Mouse (Mus musculus) forebrain, embryonic 16.5 days (tissue): ENCODE results near the gene Psrc1. TPM values are rescaled to one million over a fixed set of nuclear protein-coding genes. Genes with fewer than 3 reads are reported as not detected.

Experiments
- ATAC-seq: fragments of 200-750 bp; cut with Nextera tagmentation; 2 replicates; pipeline ENCODE4 v1.8.0; 2017; ENCODE audit warnings: mild to moderate bottlenecking, moderate library complexity
- H3K27ac ChIP-seq: fragments of 300-500 bp; sonication (generic); 2 replicates; pipeline ENCODE4 v1.5.1; 2014; ENCODE audit warnings: low read length, control low read depth
- H3K27me3 ChIP-seq: fragments of 300-500 bp; sonication (generic); replicated peaks from 2 replicates; pipeline ENCODE4 v1.6.1; 2014; ENCODE audit warnings: low read length; ENCODE audit not compliant: control insufficient read depth, insufficient read depth
- H3K36me3 ChIP-seq: fragments of 300-500 bp; sonication (generic); 2 replicates; pipeline ENCODE4 v1.6.1; 2014; ENCODE audit not compliant: control insufficient read depth, insufficient read depth
- H3K4me1 ChIP-seq: fragments of 300-500 bp; sonication (generic); replicated peaks from 2 replicates; pipeline ENCODE4 v1.6.1; 2014; ENCODE audit warnings: low read length; ENCODE audit not compliant: control insufficient read depth, insufficient read depth
- H3K4me2 ChIP-seq: fragments of 300-500 bp; sonication (generic); 2 replicates; pipeline ENCODE4 v1.6.1; 2014; ENCODE audit warnings: mild to moderate bottlenecking, low read length, control low read depth
- H3K4me3 ChIP-seq: fragments of 300-500 bp; sonication (generic); replicated peaks from 2 replicates; pipeline ENCODE4 v1.5.1; 2014; ENCODE audit warnings: mild to moderate bottlenecking, low read length, control low read depth
- H3K9ac ChIP-seq: fragments of 300-500 bp; sonication (generic); replicated peaks from 2 replicates; pipeline ENCODE4 v1.6.1; 2014; ENCODE audit warnings: low read depth, low read length, control low read depth
- H3K9me3 ChIP-seq: fragments of 300-500 bp; sonication (generic); 2 replicates; pipeline ENCODE4 v1.6.1; 2016; ENCODE audit warnings: low read length; ENCODE audit not compliant: control insufficient read depth
- WGBS: fragments of 180-500 bp; shearing (Covaris S2); extraction: QIAGEN DNeasy Blood & Tissue Kit; methylation state at CpG from one replicate; pipeline ENCODE4 v1.1.7; 2014; 5-methylcytosine and 5-hydroxymethylcytosine counted together
- polyA plus RNA-seq: library from polyadenylated mRNA; unstranded; fragments of >200 nt; fragmentation: Nextera tagmentation; extraction: Ambion mirVana; gene quantifications from 2 replicates; pipeline ENCODE4 v1.2.1, GENCODE M21; 2015

Psrc1 gene
- polyA plus RNA-seq, 1 experiment from 2014 or later, result 29.2 TPM

GRCm38 (mm10) chr3:108401692-108402527 is 18.3 kb downstream of the Psrc1 start:
- H3K4me1 ChIP-seq, result peaks cover 27% of the 10 kb centered on the region
- no peaks in the 10 kb centered on the region for H3K9me3 ChIP-seq
- WGBS, result 33% methylated on average over 22 of the region's 22 CpGs
- peak; percentile 89 for ATAC-seq
- H3K4me2 ChIP-seq, result no peak overlapping the region
- H3K27ac ChIP-seq, result peak overlapping the region; percentile 56
- H3K9ac ChIP-seq, result peak overlapping the region; percentile 29; the same call in 1 of the 2 replicates
- no peaks in the 10 kb centered on the region for H3K27me3 ChIP-seq
- H3K4me3 ChIP-seq, result no peak overlapping the region
- peaks cover 41% of the 10 kb centered on the region for H3K36me3 ChIP-seq

GRCm38 (mm10) chr3:108402528-108402920 is 18.9 kb downstream of the Psrc1 start:
- H3K9ac ChIP-seq, result peak overlapping the region; percentile 29; the same call in 1 of the 2 replicates
- WGBS, result 66% methylated on average over 15 of the region's 15 CpGs
- ATAC-seq, result no peak

DNA sequence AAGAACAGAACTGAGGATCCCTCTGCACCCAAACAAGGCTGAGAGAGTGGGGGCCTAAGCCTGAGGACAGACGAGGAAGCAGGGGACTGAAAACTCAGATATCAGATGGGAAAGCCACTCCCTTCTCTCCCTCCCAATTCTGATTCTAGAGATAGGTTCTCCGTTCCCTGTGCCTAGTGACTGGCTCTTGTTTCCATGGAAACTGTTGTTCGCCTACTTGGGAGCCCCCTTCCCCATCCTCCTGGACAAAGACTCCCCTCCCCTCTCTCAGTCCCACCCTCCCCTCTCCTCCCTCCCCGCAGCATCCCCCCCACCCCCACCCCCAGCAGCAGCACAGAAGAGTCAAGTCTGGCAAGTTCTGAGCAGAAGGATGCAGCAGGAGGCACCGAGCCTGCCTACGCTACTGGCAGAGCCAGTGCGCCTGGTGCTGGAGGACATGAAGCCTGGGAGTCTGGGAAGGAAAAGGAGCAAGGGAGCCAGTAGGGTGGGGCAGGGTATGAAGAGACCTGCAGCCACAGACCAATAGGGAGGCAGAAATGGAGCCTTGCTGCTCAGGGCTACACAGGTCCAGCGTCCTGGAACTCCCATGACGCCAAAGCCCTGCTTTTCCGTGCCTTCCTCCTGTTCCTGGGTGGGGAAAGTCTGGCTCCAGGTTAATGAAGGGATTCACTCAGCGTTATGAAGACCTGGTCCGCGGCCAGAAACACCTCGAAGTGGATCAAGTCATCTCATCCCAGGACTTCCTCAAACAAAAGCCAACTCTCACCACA is 22.1 kb downstream of the Psrc1 start:
- Histone ChIP-seq H3K9me3 (no peaks in the 10 kb centered on the region), H3K4me1 (peaks cover 50% of the 10 kb centered on the region), H3K27ac (peak overlapping the region; percentile 85), H3K4me3 (no peak overlapping the region), H3K36me3 (peaks cover 18% of the 10 kb centered on the region), H3K4me2 (no peak overlapping the region), H3K27me3 (no peaks in the 10 kb centered on the region), H3K9ac (peak overlapping the region; percentile 40)
- WGBS, result 16% methylated on average over 13 of the region's 14 CpGs
- peak; percentile 44 for ATAC-seq

More at GRCm38 (mm10) chr3:108402528-108402920, 18.9 kb downstream of the Psrc1 start:
- no peaks in the 10 kb centered on the region for H3K9me3 ChIP-seq
- peak overlapping the region; percentile 56 for H3K27ac ChIP-seq
- H3K4me3 ChIP-seq, result no peak overlapping the region
- H3K27me3 ChIP-seq, result no peaks in the 10 kb centered on the region
- peaks cover 27% of the 10 kb centered on the region for H3K4me1 ChIP-seq
- H3K36me3 ChIP-seq, result peaks cover 40% of the 10 kb centered on the region
- H3K4me2 ChIP-seq, result no peak overlapping the region

DNA sequence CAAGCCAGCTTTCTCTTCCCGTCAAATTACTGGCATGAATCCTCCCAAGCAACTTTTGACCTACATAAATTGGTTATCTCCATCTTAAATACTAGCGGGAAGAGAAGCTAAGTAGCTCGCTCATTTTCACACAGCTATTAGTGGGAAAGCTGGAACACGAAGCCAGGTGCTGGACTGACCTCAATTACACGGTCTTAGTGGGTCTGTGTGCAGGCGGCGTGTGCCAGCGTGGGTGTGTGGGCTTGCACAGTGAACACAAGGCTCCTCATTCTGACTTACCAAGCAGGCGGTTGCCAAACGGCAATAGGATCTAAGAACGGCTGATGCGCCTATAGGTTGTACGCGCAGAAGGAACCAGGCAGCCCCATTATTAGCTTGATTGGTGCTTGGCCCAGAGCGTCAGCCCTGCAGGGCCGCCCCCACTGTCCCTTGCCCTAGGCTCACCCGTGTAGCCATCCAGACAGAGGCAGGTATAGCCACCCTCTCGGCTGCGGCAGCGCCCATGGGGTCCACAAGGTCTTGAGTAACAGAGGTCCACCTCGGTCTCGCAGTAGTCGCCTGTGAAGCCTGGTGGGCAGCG is 22.8 kb downstream of the Psrc1 start:
- Histone ChIP-seq H3K9ac (peak overlapping the region; percentile 40), H3K27me3 (no peaks in the 10 kb centered on the region), H3K36me3 (peaks cover 15% of the 10 kb centered on the region), H3K4me2 (no peak overlapping the region), H3K4me1 (peaks cover 56% of the 10 kb centered on the region), H3K27ac (peak overlapping the region; percentile 85), H3K9me3 (no peaks in the 10 kb centered on the region), H3K4me3 (no peak overlapping the region)
- WGBS, result 64% methylated on average over 24 of the region's 24 CpGs
- no peak for ATAC-seq

DNA sequence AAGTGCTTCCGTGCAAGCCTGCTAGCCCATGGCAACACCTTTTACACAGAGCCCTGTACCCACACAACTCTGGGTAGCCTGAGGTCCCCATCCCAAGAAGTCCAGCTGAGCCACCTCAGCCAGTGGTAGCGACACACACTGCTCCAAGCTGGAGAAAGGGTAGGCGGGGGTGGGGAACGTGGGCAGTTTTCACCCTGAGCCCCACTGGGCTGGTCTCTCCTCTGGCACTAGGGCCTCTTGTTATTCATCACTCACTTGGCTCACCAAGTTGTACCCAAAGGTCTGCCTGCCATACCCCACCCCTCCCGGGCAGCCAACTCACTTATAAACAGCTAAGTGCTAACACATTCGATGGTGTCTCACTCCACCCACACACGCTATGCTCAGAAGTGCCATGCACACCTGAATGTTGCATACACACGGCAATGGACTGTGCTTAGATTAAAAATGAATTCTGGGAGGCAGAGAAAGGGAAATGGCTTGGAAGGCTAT is 24.9 kb downstream of the Psrc1 start:
- Histone ChIP-seq H3K9ac (no peak overlapping the region), H3K27ac (no peak overlapping the region), H3K4me1 (peaks cover 62% of the 10 kb centered on the region), H3K4me2 (no peak overlapping the region; the same call in 1 of the 2 replicates), H3K4me3 (no peak overlapping the region), H3K9me3 (peaks cover 9% of the 10 kb centered on the region), H3K27me3 (no peaks in the 10 kb centered on the region), H3K36me3 (peaks cover 28% of the 10 kb centered on the region)
- WGBS, result 86% methylated on average over 8 of the region's 8 CpGs
- no peak for ATAC-seq

GRCm38 (mm10) chr3:108409656-108410358 is 26.2 kb downstream of the Psrc1 start:
- H3K4me3 ChIP-seq, result peak overlapping the region; percentile 41
- H3K4me1 ChIP-seq, result peaks cover 68% of the 10 kb centered on the region
- peaks cover 13% of the 10 kb centered on the region for H3K9me3 ChIP-seq
- H3K27me3 ChIP-seq, result no peaks in the 10 kb centered on the region
- H3K9ac ChIP-seq, result peak overlapping the region; percentile 79
- ATAC-seq, result peak; percentile 5; the same call in 1 of the 2 replicates
- H3K36me3 ChIP-seq, result peaks cover 37% of the 10 kb centered on the region
- peak overlapping the region; percentile 97 for H3K27ac ChIP-seq
- WGBS, result 13% methylated on average over 8 of the region's 8 CpGs
- peak overlapping the region; percentile 87 for H3K4me2 ChIP-seq

GRCm38 (mm10) chr3:108410359-108410714 is 26.7 kb downstream of the Psrc1 start:
- Histone ChIP-seq H3K27me3 (no peaks in the 10 kb centered on the region), H3K4me1 (peaks cover 68% of the 10 kb centered on the region), H3K27ac (peak overlapping the region; percentile 97), H3K36me3 (peaks cover 37% of the 10 kb centered on the region), H3K9me3 (peaks cover 13% of the 10 kb centered on the region), H3K4me3 (peak overlapping the region; percentile 41), H3K4me2 (peak overlapping the region; percentile 87), H3K9ac (peak overlapping the region; percentile 79)
- peak; percentile 39 for ATAC-seq
- WGBS, result 2% methylated on average over 5 of the region's 5 CpGs

DNA sequence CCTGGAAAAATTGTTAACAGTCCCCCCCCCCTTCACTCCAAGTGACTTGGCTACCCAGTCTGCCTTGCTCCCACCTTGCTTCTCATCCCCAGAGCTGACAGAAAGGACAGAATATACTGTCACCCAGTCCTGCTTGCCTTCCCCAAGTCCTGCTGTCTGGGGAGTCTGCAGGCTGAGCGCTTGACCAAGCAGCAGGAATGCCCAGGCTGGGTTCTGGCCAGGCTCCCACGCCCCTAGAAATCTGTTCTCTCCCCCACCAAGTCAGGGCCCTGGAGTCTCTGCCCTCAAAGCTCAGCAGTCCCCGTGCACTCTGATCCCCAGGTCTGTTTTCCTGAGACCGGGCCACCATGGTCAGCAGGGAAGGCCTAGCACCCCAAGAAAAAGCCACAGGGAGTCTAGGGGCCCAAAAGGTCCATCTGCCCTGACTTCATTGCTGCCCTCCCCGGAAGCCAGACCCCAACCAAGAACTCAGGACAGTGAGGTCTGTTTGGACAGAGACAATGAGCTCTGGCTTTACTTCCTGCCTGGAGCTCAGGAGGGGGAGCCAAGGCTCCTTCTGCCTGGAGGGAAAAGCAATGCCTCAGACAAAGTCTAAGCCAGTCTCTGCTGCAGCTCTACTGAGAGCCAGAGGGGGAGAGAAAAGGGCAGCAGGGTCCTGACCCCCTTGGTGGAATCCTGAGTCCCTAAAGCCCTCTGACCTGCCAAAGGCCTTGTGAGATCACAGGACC is 27.6 kb downstream of the Psrc1 start:
- Histone ChIP-seq H3K4me2 (peak overlapping the region; percentile 87), H3K36me3 (peaks cover 34% of the 10 kb centered on the region), H3K9me3 (peaks cover 13% of the 10 kb centered on the region), H3K27ac (peak overlapping the region; percentile 97), H3K4me3 (peak overlapping the region; percentile 41), H3K9ac (peak overlapping the region; percentile 79), H3K27me3 (no peaks in the 10 kb centered on the region), H3K4me1 (peaks cover 62% of the 10 kb centered on the region)
- WGBS, result 12% methylated on average over 5 of the region's 5 CpGs
- peak; percentile 7 for ATAC-seq
